Mouse (Mus musculus) embryo, embryonic 11 days (tissue): Measurements from ENCODE around the gene Fam168a.

ENCODE experiments used
- DNase-seq: peaks from one replicate; pipeline ENCODE4 v3.0.0-alpha.2; 2015

The Fam168a gene

DNA sequence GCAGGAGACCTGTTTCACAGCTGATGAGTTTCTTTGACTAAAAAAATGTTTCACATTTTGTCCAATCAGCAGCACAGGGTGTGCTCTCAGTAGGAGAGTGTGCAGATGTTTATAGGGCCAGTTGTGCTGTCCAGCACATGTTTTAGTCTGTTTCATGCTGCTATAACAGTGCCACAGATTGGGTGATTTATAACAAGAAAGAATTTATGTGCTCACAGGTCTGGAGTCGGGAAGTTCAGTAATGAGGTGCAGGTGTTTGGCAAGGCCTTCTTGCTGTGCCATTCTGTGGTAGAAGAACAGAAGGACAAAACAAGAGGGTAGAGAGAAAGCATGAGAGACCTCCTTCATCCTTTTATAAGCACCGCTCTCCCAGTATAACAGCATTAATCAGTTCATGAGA lies 78.2 kb downstream of the Fam168a start:
- peak; percentile 52 for DNase-seq

DNA sequence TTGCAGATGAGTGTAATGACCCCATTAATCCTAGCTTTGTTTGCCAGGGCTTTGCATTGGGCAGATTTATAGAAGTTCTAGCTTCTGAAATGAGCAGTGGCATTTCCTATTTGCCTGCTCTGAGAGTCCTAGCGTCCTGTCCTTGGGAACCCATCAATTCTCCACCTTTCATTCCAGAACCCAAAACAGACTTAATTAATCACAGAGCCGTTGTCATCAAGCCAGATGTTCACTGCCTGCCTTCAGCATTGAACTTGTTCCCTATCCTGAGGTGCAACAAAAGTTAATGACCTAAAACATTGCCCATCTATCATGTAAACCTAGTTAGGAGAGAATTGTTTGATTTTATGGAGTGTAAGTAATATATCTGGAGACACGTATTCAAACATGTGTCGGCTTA lies 79.0 kb downstream of the Fam168a start:
- DNase-seq, result peak; percentile 33

DNA sequence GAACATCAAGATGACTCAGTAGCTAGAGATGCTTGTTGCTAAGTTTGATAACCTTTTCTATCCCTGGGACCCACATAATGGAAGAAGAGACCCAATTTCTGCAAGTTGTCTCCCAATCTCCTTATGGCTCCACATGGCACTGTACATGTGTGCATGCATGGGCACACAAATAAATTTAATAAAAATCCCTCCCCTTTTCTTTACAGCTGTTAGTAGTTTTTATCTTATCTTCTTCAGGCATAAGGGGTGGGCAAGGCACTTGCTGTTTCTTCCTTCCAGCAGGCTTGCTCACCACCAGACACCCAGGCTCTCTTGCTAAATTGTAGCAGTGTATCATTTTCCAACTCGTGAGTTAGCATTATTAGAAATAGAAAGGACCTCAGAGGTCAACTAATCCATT lies 79.6 kb downstream of the Fam168a start:
- DNase-seq, result no peak

DNA sequence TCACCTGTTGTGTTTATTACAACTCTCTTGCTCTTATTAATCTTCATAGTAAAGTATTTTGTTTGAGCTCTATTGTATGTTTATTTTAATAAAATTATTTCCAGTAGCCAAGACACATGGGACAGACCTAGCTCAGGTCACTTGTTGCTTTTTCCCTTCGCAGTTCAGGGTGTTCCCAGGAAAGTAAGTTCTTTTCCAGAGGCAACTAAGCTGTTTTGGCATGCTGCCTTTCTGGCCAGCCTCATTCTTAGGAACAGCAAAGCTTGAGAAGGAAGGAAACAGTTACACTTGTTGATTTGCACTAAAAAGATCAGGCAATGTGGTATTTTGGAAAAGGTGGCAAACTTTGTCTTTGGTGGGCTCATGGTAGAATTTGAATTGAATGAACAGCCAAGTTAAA lies 81.9 kb downstream of the Fam168a start:
- DNase-seq, result no peak

DNA sequence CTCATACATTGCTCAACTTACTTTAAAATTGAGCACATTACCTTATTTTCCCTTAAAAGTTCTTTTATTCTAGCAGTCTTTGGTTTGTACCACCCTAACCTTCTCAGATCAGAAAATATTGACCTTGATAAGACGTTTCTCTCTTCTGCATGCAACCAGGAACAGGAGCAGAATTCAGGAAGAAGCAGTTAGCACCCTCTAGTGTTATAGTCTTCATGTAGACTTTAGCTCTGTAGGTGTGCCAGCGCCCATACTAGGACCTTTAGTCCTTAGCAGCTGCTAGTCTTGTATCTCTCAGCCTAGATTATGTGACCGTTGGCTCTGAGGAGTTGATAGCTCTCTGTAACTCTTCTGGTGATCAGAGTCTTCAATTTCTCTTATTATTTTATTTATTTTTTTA lies 92.4 kb downstream of the Fam168a start:
- DNase-seq, result no peak

DNA sequence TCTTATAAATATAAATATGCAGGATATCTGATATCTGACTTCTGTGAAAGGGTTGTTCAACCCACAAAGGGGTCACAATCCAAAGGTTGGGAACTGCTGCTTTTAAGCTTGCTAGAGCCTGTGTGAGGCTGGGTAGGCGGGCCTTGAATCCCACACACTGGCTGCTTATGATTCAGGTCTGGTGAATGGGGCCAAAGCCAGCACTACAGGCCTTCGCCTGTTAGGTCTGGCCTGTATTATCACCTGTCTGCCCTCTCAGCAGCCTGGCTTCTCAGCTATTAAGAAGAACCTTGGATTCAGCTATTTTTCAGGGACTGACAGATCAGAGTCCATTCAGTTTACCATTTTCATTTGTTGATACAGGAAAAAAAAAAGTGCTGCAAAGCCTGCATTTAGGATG lies 99.0 kb downstream of the Fam168a start:
- no peak for DNase-seq

DNA sequence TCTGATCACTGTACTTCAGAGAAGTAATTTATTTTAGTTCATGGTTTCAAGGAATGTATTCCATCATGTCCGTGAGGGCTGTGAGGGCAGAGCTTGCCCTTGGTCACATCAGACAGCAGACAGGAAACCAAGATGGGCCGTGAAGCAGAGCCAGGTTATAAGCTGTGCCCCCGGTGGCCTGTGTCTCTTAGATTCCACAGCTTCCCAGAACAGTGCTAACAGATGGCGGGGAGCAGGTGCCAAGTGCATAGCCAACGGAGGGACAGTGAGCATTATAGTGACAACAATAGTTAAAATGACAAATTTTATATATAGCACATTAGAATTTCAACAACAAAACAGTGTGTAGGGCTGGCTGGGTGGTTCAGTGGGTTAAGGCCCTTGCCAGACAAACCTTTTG lies 105.5 kb downstream of the Fam168a start:
- no peak for DNase-seq

DNA sequence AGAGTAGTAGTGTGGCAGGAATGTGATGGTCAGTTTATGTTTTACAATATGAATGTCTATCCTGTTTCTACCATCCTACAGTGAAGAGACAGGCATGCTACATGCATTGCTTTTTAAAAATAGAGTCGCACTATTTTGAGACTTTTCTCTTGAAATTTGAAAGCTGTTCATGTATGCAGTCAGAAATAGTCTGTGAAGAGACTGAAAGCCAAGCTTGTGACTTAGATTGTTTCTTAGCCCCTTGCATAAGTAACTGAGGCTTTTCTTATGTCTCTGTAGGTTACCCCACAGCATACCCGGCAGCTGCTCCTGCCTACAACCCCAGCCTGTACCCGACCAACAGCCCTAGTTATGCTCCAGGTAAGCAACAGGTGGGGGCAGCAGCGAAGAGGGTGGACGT lies 106.2 kb downstream of the Fam168a start:
- DNase-seq, result no peak

DNA sequence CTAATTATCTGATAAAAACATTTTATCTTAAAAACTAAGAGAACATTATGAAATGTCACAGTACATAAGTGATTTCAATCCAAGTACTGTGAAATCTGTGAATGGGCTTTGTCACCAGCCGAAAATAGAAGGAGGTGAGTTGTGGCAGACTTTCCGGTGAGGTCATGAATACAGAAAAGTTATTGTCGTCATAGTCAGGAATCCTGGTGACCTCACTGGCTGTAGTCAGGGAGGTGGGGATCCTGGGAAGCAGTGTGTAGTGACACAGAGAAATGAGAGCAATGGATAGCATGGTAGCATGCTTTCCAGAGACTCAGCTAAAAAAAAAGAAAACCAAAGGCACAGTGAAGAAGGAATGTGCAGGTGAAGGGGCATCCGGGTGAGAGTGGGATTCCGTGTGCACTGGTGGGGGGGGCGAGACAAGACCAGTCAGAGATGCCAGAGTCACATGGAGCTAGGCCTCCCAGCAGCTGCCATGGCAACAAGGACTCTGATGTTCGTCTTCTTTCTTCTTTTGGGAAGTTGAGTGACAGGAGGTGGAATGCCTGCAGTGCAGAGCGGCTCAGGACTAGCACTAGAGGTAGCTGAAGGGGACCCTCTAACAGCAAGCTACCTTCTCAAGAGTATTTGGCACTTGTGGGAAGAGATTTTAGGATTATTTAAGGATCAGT lies 109.6 kb downstream of the Fam168a start:
- DNase-seq, result peak; percentile 40

DNA sequence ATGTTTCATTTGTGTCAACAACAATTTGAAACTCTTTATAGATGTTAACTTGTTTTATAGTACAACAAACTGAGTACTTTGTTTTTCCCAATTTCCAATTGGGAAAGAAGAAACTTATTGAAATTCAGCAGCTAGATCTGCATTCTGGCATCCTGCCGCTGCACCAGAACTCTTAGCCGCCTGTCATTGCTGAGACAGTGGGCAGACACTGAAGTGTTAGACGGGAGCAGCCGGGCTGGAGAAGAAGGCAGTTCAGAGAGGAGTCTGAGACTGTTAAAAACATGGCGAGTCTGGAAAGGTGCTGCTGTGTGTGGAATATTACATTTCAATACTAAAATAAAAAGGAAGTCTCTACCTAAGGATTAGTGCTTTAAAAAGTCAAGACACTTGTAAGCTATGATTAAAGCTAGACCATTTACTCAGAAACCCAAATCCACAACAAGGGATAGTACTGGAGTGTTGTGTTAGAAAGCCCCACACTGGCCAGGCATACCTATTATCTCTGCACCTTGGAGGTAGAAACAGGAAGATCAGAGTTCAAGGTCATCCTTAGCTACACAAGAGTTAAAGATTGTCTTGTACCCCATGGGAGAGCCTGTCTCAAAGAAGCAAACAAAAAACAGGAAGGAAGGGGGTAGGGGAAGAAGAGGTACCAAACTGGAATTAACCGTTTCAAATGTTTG lies 110.5 kb downstream of the Fam168a start:
- DNase-seq, result no peak

DNA sequence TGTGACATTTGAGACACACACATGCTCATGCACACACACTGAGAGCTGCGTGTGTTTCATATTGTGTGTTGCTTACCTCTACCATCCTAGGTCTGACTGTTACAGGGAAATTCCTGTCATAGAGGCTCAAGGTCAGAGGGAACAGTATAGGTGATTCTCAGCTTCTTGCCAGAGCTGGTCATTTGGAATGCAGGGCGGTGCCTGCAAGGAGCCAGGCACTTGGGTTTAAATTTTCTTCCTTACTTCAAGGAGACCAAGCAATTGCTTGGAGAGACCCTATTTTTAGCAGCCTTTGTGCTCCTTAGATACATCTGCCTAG lies 111.0 kb downstream of the Fam168a start:
- DNase-seq, result no peak

DNA sequence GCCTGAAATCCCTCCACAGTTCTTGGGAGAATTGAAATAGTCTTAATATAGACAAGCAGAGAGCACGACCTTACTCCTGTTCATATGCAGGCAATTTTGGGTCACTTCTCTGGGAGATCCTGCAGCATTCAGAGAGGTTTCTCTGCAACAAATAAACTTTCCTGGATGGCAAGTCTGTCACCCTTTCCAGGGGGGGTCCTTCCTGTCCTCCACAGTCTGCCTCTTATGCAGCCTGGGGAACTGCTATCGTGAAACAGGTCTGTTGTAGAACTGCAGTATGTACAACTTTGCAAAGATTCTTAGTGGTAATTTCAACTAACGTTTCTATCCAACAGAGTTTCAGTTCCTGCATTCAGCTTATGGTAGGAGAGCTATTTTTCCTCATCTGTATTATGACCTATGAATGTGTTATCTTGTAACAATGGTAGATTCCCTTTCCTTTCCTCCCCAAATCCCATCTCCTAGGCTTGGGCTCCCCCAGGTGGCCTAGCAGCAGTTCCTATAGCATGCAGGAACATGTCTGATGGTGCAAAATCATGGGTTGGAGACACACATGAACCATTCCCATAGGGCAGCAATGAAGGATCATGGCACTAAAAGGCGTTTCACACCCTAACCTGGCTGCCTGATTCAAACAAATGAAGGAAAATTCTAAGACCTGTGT lies 112.1 kb downstream of the Fam168a start:
- DNase-seq, result no peak

DNA sequence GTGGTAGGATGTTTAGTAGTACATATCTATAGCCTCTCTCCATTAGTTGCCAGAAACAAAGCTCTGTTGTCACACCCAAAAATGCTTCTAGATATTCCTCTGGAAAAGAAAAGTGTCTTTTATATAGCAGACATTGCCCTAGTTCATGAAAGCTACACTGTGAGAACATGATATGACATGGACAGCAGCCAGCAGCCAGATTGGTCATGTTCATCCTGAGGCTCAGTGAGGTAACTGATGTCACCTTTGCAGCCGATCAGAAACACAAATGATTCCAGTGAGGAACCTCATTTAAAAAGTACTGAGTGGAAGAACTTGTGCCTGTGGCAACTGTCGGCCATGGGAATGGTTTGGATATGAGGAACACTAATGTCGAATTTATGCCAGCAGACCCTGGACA lies 118.2 kb downstream of the Fam168a start:
- no peak for DNase-seq

DNA sequence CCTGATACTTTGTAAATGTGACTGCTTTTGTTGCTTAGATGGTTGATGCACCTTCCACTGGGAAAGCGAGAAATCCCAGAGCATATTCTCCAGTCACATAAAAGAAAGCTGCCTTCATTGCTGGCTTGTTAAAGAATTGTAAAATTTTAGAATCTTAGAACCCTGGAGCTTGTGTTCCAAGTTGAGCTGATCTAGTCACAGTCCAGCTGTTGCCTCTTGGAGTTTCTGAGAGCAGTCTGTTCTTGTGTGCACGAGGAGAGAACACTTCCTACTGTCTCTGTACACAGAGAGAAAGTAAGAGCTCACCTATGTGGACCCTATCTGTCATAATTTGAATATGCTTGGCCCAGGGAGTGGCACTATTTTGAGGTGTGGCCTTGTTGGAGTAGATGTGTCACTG lies 122.1 kb downstream of the Fam168a start:
- DNase-seq, result no peak

DNA sequence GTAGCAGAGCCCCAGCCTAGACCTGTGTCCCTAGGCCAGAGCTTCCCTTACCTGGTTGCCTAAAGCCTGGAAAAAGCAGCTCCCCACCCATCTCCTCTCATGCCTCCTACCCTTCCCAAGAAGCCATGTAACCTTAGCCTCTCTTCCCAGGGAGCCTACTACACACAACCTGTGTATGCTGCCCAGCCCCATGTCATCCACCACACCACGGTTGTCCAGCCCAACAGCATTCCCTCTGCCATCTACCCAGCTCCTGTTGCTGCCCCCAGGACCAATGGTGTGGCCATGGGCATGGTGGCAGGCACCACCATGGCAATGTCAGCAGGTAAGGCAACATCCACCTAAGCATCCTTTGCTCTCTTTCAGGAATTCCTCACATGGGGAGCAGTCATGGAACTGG lies 127.4 kb downstream of the Fam168a start:
- no peak for DNase-seq

DNA sequence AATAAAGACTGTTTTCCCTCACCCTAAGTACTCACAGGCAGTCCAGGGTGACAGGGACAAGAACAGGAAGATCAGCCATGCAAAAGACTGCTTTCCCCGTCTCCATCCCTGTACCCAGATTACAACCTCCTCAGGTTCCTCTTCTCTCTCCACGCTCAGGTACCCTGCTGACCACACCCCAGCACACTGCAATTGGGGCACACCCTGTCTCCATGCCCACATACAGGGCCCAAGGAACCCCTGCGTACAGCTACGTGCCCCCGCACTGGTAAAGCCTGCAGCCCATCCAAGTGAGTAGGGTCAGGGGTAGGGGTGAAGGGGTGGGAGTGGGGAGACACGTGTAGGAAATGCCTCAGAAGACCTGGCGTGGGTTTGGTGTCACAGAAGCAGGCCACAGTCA lies 128.7 kb downstream of the Fam168a start:
- no peak for DNase-seq

DNA sequence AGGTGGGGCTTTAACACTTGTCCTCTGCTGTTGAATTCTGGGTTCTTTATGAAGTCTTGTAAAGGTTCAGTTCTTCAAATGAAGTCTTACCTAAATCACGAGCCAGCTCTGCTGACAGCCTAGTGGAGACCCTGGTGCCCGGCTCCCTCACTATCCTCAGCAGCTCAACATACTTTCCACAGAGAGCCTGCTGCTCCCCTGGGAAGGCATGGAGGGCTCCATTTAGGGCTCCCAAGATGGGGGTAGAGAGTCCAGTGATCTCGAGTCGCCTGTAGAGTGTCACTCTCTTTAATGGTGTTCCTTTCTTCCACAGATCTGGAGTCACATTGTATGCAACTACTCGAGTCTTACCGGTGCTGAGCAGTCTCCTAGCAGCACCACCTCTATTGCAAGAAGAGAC lies 129.3 kb downstream of the Fam168a start:
- no peak for DNase-seq

DNA sequence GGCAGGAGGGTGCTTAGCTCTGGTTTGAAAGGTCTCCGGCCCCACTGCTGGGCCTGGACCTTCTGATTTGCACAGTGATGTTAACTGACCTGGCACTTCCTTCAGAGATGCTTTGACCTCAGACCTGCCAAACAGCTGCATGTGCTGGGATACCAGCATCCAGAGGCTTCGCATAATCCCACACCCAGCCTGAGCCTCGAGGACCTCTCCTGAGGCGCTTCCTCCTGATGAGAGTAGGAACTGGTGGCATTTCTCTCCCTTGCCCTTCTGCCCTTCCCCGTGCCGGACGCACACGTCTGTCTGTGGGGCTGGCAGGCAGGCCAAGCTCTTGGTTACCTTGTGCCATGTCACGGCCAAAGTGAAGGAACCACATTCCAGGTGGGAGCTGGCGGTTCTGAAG lies 130.2 kb downstream of the Fam168a start:
- no peak for DNase-seq

DNA sequence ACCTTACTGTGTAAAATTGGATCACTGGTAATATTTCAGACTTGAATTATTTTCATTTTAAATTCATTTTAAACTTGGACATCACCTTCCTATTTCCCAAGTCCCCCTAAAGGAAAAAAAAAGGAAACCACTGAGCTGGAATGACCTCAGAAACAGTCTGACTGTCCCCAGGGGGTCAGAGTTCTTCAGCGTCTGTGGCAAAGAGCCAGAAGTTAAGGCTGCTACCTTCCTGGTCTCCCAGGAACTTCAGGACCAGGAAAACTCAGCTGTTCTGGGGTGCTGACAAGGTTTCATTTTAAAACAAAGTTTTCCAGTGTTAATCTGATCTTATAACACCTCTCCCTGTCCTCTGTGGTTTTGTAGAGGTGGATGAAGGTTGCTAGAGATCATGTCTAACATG lies 131.3 kb downstream of the Fam168a start:
- DNase-seq, result no peak

DNA sequence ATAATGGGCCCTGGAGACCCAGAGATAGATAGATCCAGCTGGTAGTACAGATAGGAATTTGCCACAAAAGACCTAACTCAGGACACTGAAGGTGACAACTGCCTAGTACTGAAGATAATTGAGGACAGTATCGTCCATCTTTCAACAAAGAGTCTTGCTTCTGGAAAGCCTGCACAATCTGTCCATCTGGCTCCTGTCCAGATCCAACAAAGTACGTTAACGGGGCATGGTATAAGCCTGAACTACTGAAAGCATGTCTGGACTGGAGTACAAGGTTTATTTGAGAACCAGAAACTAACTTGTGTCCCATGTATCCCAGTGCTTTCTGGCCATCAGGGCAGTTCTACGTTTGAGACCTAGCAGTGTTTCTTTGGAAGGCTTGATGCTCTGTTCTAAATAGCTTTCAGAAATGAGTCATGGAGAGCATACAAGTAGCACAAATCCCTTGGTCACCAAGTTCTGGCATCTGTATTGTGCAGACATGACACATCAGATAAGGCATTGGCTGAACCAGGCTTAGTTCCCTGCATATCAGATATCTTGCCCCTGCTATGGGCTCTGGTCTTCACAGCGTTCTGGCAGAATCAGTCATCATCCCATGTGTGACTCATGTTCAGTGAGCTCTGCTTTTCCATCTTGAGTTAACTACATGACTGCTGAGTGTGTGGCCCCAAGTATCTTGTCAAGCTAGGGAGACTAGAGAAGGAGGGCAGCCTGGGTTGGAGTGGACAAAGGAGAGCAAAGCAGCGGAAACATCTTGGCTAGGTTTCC lies 133.4 kb downstream of the Fam168a start:
- DNase-seq, result no peak

DNA sequence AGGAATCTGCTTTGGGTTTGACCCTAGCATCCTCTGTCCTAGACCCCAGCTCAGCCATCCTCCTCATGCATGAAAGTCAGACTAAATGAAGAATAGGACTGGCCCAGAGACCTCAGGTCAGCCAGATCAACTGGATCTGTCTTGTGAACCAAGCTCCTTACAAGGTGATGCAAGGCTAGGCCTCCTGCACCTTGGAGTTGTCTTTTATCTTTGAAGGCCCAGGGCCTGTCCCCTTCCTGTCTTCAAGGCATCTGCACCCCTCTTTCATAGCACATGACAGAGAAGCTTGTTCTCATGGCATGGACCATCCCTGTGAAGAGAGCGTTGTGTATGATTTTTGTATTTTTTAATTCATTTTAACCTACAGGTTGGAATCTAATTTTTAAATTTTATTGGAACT lies 134.5 kb downstream of the Fam168a start:
- DNase-seq, result no peak

DNA sequence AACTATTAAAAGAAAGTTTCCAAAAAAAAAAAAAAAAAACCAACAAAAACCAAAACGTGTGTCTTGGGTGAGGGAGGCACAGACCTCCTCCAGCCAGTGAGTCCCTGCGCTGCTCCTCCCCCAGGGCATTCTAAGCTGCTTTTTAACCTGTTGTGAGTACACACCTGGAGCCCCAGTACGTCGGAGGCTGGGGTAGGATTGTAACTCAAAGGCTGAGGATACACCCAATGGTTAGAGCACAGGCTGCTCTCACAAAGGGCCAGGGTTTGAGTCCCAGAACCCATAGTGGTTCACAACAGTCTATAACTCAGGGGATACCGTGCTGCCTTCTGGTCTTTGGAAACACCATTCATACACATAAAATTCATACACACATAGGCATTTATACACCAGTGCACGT lies 135.2 kb downstream of the Fam168a start:
- DNase-seq, result no peak

DNA sequence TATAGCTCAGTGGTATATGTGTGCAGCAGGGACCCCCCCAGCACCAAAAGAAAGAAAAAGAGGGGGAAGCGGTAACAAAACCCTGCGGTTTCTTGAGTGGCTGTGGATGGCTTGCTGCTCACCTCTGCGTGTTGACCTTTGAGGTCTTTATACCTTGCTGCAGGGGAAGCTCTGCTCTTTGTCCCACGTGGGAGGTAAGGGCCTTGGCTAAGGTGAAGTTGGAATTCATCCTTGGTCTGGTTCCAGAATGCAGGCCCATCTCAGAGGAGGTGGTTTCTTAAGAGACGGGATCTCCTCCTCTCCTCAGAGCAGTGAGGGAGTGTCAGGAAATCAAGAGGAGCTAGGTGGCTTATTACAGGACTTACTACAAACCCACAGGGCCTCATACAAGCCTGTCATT lies 135.7 kb downstream of the Fam168a start:
- DNase-seq, result no peak

DNA sequence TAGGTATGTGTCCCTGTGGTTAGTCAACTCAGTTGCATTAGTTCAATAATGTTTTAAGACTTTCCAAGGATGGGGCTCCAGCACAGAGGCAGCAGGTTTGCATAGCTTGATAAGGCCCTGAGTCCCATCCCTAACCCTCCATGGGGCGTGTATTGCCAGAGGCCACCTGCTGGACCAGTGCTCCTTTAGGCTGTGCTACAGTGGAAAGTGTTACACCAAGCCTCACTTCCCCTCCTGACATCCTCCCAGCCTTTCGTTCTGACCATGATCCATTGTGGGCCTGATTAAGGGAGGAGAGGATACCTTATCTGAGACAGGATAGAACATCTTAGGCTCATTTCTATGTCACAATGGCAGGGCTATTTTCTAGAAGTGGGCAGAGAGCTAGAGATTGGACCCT lies 137.4 kb downstream of the Fam168a start:
- no peak for DNase-seq
